Mouse (Mus musculus) liver, adult 2 months (tissue): ENCODE results near the gene Asz1.

ENCODE experiments used
- CTCF ChIP-seq: fragments of 200-500 bp; IDR thresholded peaks from 2 replicates; pipeline ENCODE4 v1.5.1; 2011; ENCODE audit warnings: low read depth, low read length, control low read depth
- POLR2A ChIP-seq: fragments of 200-500 bp; IDR thresholded peaks from 2 replicates; pipeline ENCODE4 v1.6.1; 2011; ENCODE audit warnings: low read length, control low read depth; ENCODE audit not compliant: insufficient read depth; ENCODE audit errors: extremely low read depth

- no peak for TF ChIP-seq POLR2A
- TF ChIP-seq CTCF = no peak
These were observed 76.6 kb downstream of the Asz1 start for GRCm38 (mm10) chr6:18032271-18032670.
